Mouse (Mus musculus) embryonic facial prominence, embryonic 11.5 days (tissue): ENCODE data around the gene Eogt. TPM values are rescaled to one million over a fixed set of nuclear protein-coding genes. Genes with fewer than 3 reads are reported as not detected.

ENCODE experiments used
- ATAC-seq: fragments of 200-750 bp; cut with Nextera tagmentation; replicated peaks from 2 replicates; pipeline ENCODE4 v1.8.0; 2017; ENCODE audit warnings: low read depth; ENCODE audit not compliant: insufficient number of reproducible peaks, low FRiP score, low TSS enrichment
- DNase-seq: peaks from one replicate; pipeline ENCODE4 v3.0.0-alpha.2; 2015; ENCODE audit warnings: low spot score
- H3K27ac ChIP-seq: fragments of 300-500 bp; sonication (generic); replicated peaks from 2 replicates; pipeline ENCODE4 v1.5.1; 2014; ENCODE audit warnings: mild to moderate bottlenecking, low read depth, low read length, control low read depth
- H3K27me3 ChIP-seq: fragments of 300-500 bp; sonication (generic); 2 replicates; pipeline ENCODE4 v1.6.1; 2014; ENCODE audit warnings: mild to moderate bottlenecking, low read length, moderate library complexity, mixed read lengths; ENCODE audit not compliant: control insufficient read depth, insufficient read depth
- H3K36me3 ChIP-seq: fragments of 300-500 bp; sonication (generic); replicated peaks from 2 replicates; pipeline ENCODE4 v1.6.1; 2014; ENCODE audit warnings: low read depth, mild to moderate bottlenecking, low read length, moderate library complexity, mixed read lengths; ENCODE audit not compliant: control insufficient read depth, insufficient read depth
- H3K4me1 ChIP-seq: fragments of 300-500 bp; sonication (generic); 2 replicates; pipeline ENCODE4 v1.6.1; 2014; ENCODE audit warnings: low read length, mixed read lengths; ENCODE audit not compliant: control insufficient read depth, insufficient read depth
- H3K4me2 ChIP-seq: fragments of 300-500 bp; sonication (generic); 2 replicates; pipeline ENCODE4 v1.6.1; 2014; ENCODE audit warnings: low read depth, mild to moderate bottlenecking, control low read depth, low read length, moderate library complexity
- H3K4me3 ChIP-seq: fragments of 300-500 bp; sonication (generic); 2 replicates; pipeline ENCODE4 v1.5.1; 2014; ENCODE audit warnings: low read depth, low read length, control low read depth
- H3K9ac ChIP-seq: fragments of 300-500 bp; sonication (generic); replicated peaks from 2 replicates; pipeline ENCODE4 v1.6.1; 2014; ENCODE audit warnings: mild to moderate bottlenecking, control low read depth, low read length
- H3K9me3 ChIP-seq: fragments of 300-500 bp; sonication (generic); replicated peaks from 2 replicates; pipeline ENCODE4 v1.6.1; 2016; ENCODE audit warnings: mild to moderate bottlenecking, low read length, inconsistent platforms, mixed read lengths; ENCODE audit not compliant: control insufficient read depth
- WGBS: fragments of 180-500 bp; shearing (Covaris S2); extraction: QIAGEN DNeasy Blood & Tissue Kit; methylation state at CpG from one replicate; pipeline ENCODE4 v1.1.7; 2014; 5-methylcytosine and 5-hydroxymethylcytosine counted together
- polyA plus RNA-seq: library from polyadenylated mRNA; unstranded; fragments of >200 nt; fragmentation: Nextera tagmentation; extraction: Ambion mirVana; gene quantifications from 2 replicates; pipeline ENCODE4 v1.2.1, GENCODE M21; 2014

The Eogt gene
- polyA plus RNA-seq, 1 experiment from 2014 or later = 5.5 TPM

DNA sequence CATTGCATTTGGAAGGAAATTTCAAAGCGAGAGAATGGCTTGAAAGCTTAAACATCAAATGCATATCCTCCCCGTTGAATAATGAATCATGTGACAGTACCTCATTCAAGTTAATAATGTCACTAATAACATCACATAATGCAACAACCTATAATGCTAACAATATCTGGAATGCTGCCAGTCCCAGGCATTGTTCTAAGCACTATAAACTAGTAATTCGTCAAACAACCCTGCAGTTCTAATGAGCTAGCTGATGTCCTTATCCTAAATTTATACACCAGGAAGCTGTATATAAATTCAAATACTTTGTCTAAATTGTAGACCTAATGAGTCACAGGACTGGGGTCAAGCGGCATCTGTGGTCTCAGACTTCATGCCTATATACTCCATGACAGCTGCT lies 28.1 kb downstream of the Eogt start:
- Histone ChIP-seq H3K36me3 (no peaks in the 10 kb centered on the region), H3K27ac (no peak overlapping the region), H3K9ac (no peak overlapping the region), H3K4me1 (no peaks in the 10 kb centered on the region; the same call in 1 of the 2 replicates), H3K9me3 (no peaks in the 10 kb centered on the region), H3K4me3 (no peak overlapping the region), H3K27me3 (no peaks in the 10 kb centered on the region), H3K4me2 (no peak overlapping the region)
- DNase-seq (no peak), ATAC-seq (no peak)
- 84% methylated on average over 4 of the region's 4 CpGs for WGBS

DNA sequence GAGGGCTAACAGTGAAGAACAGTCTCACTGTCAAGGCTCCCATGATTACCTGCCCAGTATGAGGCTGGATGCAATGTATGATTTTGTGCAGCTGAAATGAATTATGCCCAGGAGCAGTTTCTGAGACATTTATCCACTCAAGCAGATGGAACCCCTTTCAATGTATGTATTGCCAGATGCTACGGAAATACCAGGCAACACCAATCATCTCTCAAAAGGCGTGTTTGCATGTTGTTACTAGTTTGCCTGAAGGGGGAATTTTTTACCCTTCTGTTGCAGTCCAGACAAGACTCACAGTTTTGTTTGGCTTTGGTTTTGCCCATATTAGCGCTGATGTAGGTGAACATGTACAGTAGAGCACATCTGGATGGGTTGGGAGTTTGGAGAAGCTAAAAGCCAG lies 30.7 kb downstream of the Eogt start:
- H3K4me1 ChIP-seq = no peaks in the 10 kb centered on the region; the same call in 1 of the 2 replicates
- H3K36me3 ChIP-seq = no peaks in the 10 kb centered on the region
- ATAC-seq (no peak), DNase-seq (peak; percentile 49)
- no peak overlapping the region for H3K4me3 ChIP-seq
- H3K9me3 ChIP-seq = no peaks in the 10 kb centered on the region
- WGBS = 80% methylated on average over 3 of the region's 3 CpGs
- no peak overlapping the region for H3K9ac ChIP-seq
- H3K4me2 ChIP-seq = no peak overlapping the region
- H3K27ac ChIP-seq = no peak overlapping the region
- H3K27me3 ChIP-seq = no peaks in the 10 kb centered on the region

DNA sequence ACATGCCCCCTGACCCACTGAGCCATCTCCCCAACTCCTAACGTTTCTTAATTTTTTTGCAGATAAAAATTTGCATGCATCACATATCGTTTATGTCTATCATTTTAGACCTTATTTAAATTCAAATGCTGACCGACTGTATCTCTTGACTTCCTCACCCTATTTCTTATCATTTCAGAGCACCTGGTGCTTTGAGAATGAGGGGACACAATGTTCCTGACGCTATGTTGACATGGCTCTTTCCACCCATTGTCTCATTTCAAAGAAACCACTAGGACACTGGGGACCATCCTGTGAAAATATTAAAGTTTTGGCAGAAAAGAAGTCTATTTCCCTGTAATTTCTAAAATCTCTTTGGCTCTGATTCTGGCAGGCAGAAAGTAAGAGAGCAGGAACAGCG lies 32.1 kb downstream of the Eogt start:
- DNase-seq (no peak), ATAC-seq (no peak)
- 83% methylated on average over 5 of the region's 5 CpGs for WGBS

DNA sequence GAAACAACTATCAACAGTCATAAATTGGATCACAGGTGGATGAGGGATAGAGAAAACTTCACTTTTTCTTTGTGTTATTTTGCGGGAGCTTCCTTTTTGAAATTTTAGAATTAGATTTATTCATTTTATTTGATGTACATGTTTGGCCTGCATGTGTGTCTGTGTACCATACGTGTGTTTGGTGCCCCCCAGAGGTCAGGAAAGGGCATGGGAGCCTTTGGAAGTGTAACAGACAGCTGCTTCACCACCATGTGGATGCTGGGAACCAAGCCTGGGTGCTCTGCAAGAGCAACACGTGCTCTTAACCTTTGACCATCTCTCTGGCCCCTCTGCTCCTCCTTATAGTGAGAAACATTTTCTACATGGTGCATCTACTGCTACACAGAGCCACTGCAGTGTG lies 34.2 kb downstream of the Eogt start:
- no peaks in the 10 kb centered on the region for H3K27me3 ChIP-seq
- no peaks in the 10 kb centered on the region; the same call in 1 of the 2 replicates for H3K4me1 ChIP-seq
- no peak for DNase-seq
- H3K9ac ChIP-seq = no peak overlapping the region
- ATAC-seq = no peak
- no peaks in the 10 kb centered on the region for H3K36me3 ChIP-seq
- H3K4me3 ChIP-seq = no peak overlapping the region
- no peak overlapping the region for H3K4me2 ChIP-seq
- 55% methylated on average over 3 of the region's 3 CpGs for WGBS
- no peak overlapping the region for H3K27ac ChIP-seq
- no peaks in the 10 kb centered on the region for H3K9me3 ChIP-seq

More for the DNA sequence above, 32.1 kb downstream of the Eogt start:
- Histone ChIP-seq H3K4me2 (no peak overlapping the region), H3K9ac (no peak overlapping the region), H3K27me3 (no peaks in the 10 kb centered on the region), H3K4me1 (no peaks in the 10 kb centered on the region; the same call in 1 of the 2 replicates), H3K9me3 (no peaks in the 10 kb centered on the region), H3K4me3 (no peak overlapping the region), H3K27ac (no peak overlapping the region), H3K36me3 (no peaks in the 10 kb centered on the region)

DNA sequence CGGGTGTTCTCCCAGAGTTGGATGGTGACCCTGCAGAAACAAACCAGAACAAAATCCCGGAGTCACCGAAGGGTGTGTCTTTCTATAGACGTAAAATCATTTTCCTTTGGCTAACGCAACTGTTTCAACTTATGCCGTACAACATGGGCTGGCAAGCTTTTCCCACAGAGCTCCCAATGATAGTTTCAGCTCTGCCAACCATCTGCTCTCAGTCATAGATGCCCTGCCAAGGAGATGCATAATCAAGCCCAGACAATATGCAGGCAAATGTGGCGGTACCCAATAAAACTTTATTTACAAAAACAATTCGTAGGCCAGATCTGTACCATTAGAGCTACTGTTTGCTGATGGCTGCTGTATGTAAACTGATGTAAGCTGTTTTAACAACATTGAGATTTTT lies 36.8 kb downstream of the Eogt start:
- Histone ChIP-seq H3K4me2 (no peak overlapping the region), H3K9me3 (no peaks in the 10 kb centered on the region), H3K4me1 (no peaks in the 10 kb centered on the region), H3K9ac (no peak overlapping the region), H3K4me3 (no peak overlapping the region), H3K36me3 (no peaks in the 10 kb centered on the region), H3K27ac (no peak overlapping the region), H3K27me3 (no peaks in the 10 kb centered on the region)
- no peak for ATAC-seq
- DNase-seq = no peak
- 92% methylated on average over 8 of the region's 8 CpGs for WGBS

DNA sequence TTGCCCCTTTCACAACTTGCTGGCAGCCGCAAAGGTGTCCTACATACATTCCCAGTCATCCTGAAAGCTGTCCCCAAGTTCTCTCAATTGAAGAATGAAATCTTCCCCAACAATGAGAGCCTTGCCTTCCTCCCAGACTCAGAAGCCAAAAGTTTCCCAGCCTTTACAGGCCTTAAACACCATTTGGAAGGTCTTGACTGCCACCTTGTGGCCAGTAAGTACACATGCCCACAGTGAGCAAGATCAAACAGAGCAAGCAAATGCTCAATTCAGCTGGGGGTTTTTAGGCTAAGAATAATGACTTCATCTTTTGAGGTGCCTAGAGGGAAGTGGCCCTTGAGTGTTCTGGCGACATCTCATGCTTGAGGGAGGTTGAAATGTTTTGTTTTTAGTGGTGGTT lies 42.2 kb downstream of the Eogt start:
- no peaks in the 10 kb centered on the region for H3K9me3 ChIP-seq
- 11% methylated on average over 2 of the region's 2 CpGs for WGBS
- H3K9ac ChIP-seq = no peak overlapping the region
- H3K36me3 ChIP-seq = no peaks in the 10 kb centered on the region
- no peak overlapping the region for H3K4me2 ChIP-seq
- H3K27ac ChIP-seq = no peak overlapping the region
- peak; percentile 90 for DNase-seq
- peaks cover 3% of the 10 kb centered on the region; the same call in 1 of the 2 replicates for H3K4me1 ChIP-seq
- peak; percentile 62; the same call in 1 of the 2 replicates for ATAC-seq
- no peak overlapping the region for H3K4me3 ChIP-seq
- no peaks in the 10 kb centered on the region for H3K27me3 ChIP-seq

DNA sequence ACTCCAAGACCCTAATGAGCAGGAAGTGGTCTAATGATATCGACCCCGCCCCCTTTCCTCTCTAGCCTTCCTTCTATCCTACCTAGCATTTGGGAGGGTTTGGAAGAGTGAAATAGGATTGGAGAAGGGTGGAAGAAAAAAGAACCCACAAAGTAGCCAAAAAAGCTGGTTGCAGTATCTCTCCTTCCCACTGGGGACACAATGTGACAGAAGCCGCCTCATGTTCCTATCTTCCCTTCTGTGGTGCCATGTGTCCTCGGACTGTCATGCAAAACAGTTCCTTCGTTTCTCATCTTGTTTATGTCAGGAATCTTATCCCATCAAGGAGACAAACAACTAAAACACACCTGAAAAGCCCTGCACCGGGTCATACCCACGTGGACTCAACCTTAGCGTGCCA lies 42.9 kb downstream of the Eogt start:
- no peak for ATAC-seq
- H3K9ac ChIP-seq = no peak overlapping the region
- peaks cover 3% of the 10 kb centered on the region; the same call in 1 of the 2 replicates for H3K4me1 ChIP-seq
- no peaks in the 10 kb centered on the region for H3K36me3 ChIP-seq
- H3K27me3 ChIP-seq = no peaks in the 10 kb centered on the region
- H3K4me3 ChIP-seq = no peak overlapping the region
- no peak overlapping the region for H3K27ac ChIP-seq
- H3K9me3 ChIP-seq = no peaks in the 10 kb centered on the region
- DNase-seq = no peak
- WGBS = 84% methylated on average over 8 of the region's 8 CpGs
- H3K4me2 ChIP-seq = no peak overlapping the region

DNA sequence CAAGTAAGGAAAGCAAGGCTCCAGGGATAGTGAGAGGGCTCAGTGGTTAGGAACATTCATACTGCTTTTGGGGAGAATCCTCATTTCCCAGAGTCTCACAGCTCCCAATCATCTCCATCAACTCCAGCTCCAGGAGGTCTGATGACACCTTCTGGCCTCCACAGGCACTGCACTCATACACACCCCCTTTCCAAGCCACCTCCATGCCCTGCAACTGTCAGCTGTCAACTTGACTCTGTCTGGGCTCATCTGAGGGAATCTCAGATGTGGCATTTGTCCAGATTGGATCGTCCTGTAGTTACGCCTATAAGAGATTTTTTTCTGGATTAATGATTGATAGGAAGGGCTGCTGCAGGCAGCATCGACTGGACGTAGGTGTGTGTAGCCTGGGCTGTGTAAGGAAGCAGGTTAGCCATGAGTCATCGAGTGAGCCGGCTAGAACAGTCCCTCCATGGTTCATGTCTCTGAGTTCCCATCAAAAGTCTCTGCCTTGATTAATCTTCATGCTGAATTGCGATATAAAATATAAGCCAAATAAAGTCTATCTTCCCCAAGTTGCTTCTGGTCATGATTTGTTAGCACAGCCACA lies 44.6 kb downstream of the Eogt start:
- DNase-seq (no peak), ATAC-seq (no peak)
- no peak overlapping the region for H3K4me2 ChIP-seq

More for the DNA sequence above, 44.6 kb downstream of the Eogt start:
- H3K27ac ChIP-seq = no peak overlapping the region
- H3K4me1 ChIP-seq = peaks cover 3% of the 10 kb centered on the region; the same call in 1 of the 2 replicates
- H3K36me3 ChIP-seq = no peaks in the 10 kb centered on the region
- WGBS = 84% methylated on average over 7 of the region's 7 CpGs
- H3K9ac ChIP-seq = no peak overlapping the region
- no peaks in the 10 kb centered on the region for H3K27me3 ChIP-seq
- no peak overlapping the region for H3K4me3 ChIP-seq
- H3K9me3 ChIP-seq = no peaks in the 10 kb centered on the region
